Mouse (Mus musculus) ZHBTc4 (cell line): ENCODE results near the gene Pum2.
A peak's percentile ranks its signal among the peaks of the same experiment; 100 is the strongest.
"Not testable (repeated sequence)": the region's sequence is repeated elsewhere in the genome, so short reads cannot be mapped to it uniquely, and the experiment has no call there.

Source experiments
- DNase-seq: peaks from one replicate; pipeline ENCODE4 v3.0.0-alpha.2; 2011; ENCODE audit warnings: low read depth, low spot score

Pum2 gene

GRCm38 (mm10) chr12:8673974-8674306, at the start of gene Pum2:
Gene Pum2 (plus strand): TSS chr12:8674134.
- peak; percentile 96 for DNase-seq

GRCm38 (mm10) chr12:8629537-8629936, 44.4 kb upstream of the Pum2 start:
- DNase-seq = no peak

- no peak for DNase-seq
Measured at GRCm38 (mm10) chr12:8631691-8632090, 42.2 kb upstream of the Pum2 start.

GRCm38 (mm10) chr12:8632737-8633365, 41.1 kb upstream of the Pum2 start:
- no peak for DNase-seq

GRCm38 (mm10) chr12:8634306-8634705, 39.6 kb upstream of the Pum2 start:
- DNase-seq = no peak

- DNase-seq = peak; percentile 64
Measured at GRCm38 (mm10) chr12:8635546-8635945, 38.4 kb upstream of the Pum2 start.

- peak; percentile 26 for DNase-seq
Measured at GRCm38 (mm10) chr12:8636945-8637344, 37.0 kb upstream of the Pum2 start.

GRCm38 (mm10) chr12:8638411-8639087, 35.4 kb upstream of the Pum2 start:
- DNase-seq = peak; percentile 94

- not testable (repeated sequence) for DNase-seq
Measured at GRCm38 (mm10) chr12:8640186-8640585, 33.7 kb upstream of the Pum2 start.

GRCm38 (mm10) chr12:8640711-8641424, 33.1 kb upstream of the Pum2 start:
- DNase-seq = peak; percentile 96

GRCm38 (mm10) chr12:8641425-8641735, 32.6 kb upstream of the Pum2 start:
- no peak for DNase-seq

- DNase-seq = not testable (repeated sequence)
Measured at GRCm38 (mm10) chr12:8648211-8648610, 25.7 kb upstream of the Pum2 start.

GRCm38 (mm10) chr12:8650027-8650426, 23.9 kb upstream of the Pum2 start:
- not testable (repeated sequence) for DNase-seq

- no peak for DNase-seq
Measured at GRCm38 (mm10) chr12:8656596-8656995, 17.3 kb upstream of the Pum2 start.

GRCm38 (mm10) chr12:8657116-8657515, 16.8 kb upstream of the Pum2 start:
- DNase-seq = no peak

- DNase-seq = no peak
Measured at GRCm38 (mm10) chr12:8657629-8658366, 16.1 kb upstream of the Pum2 start.

GRCm38 (mm10) chr12:8659406-8660279, 14.3 kb upstream of the Pum2 start:
- DNase-seq = no peak

GRCm38 (mm10) chr12:8661747-8662146, 12.2 kb upstream of the Pum2 start:
- no peak for DNase-seq

GRCm38 (mm10) chr12:8662175-8662574, 11.8 kb upstream of the Pum2 start:
- DNase-seq = no peak

- DNase-seq = no peak
Measured at GRCm38 (mm10) chr12:8662721-8663120, 11.2 kb upstream of the Pum2 start.
